Mouse (Mus musculus) bone marrow, adult 2 months (tissue): Measurements from ENCODE around the gene Dnajc16.

Source experiments
- CTCF ChIP-seq: fragments of 200-500 bp; IDR thresholded peaks from 2 replicates; pipeline ENCODE4 v1.5.1; 2011; ENCODE audit warnings: low read length, control low read depth; ENCODE audit not compliant: control insufficient read depth, insufficient read depth
- POLR2A ChIP-seq: fragments of 200-500 bp; IDR thresholded peaks from 2 replicates; pipeline ENCODE4 v1.6.1; 2011; ENCODE audit warnings: low read depth, mild to moderate bottlenecking, control low read depth, low read length, borderline replicate concordance; ENCODE audit not compliant: control insufficient read depth

GRCm38 (mm10) chr4:141787046-141787445 lies 3.7 kb downstream of the Dnajc16 start:
- TF ChIP-seq CTCF (no peak), POLR2A (no peak)
